Mouse (Mus musculus) liver, postnatal 0 days (tissue): ENCODE measurements around the gene Med12l. TPM values are rescaled to one million over a fixed set of nuclear protein-coding genes. Genes with fewer than 3 reads are reported as not detected.

ENCODE experiments used
- ATAC-seq: fragments of 200-750 bp; cut with Nextera tagmentation; 2 replicates; pipeline ENCODE4 v1.8.0; 2017; ENCODE audit warnings: mild to moderate bottlenecking, moderate library complexity
- DNase-seq: peaks from one replicate; pipeline ENCODE4 v3.0.0-alpha.2; 2016
- H3K27ac ChIP-seq: fragments of 300-500 bp; sonication (generic); 2 replicates; pipeline ENCODE4 v1.5.1; 2014; ENCODE audit warnings: antibody characterized with exemption, moderate library complexity, mild to moderate bottlenecking, low read depth
- H3K27me3 ChIP-seq: fragments of 300-500 bp; sonication (generic); 2 replicates; pipeline ENCODE4 v1.6.1; 2014; ENCODE audit warnings: low read length, control low read depth, mixed read lengths; ENCODE audit not compliant: insufficient read depth
- H3K36me3 ChIP-seq: fragments of 300-500 bp; sonication (generic); replicated peaks from 2 replicates; pipeline ENCODE4 v1.6.1; 2014; ENCODE audit warnings: mild to moderate bottlenecking, control low read depth, low read length, moderate library complexity, mixed read lengths; ENCODE audit not compliant: insufficient read depth
- H3K4me1 ChIP-seq: fragments of 300-500 bp; sonication (generic); 2 replicates; pipeline ENCODE4 v1.6.1; 2014; ENCODE audit warnings: antibody characterized with exemption, mild to moderate bottlenecking, control low read depth; ENCODE audit not compliant: insufficient read depth
- H3K4me2 ChIP-seq: fragments of 300-500 bp; sonication (generic); 2 replicates; pipeline ENCODE4 v1.6.1; 2014; ENCODE audit warnings: low read depth, mild to moderate bottlenecking, low read length, moderate library complexity, mixed read lengths
- H3K4me3 ChIP-seq: fragments of 300-500 bp; sonication (generic); 2 replicates; pipeline ENCODE4 v1.5.1; 2014; ENCODE audit warnings: low read depth, low read length
- H3K9ac ChIP-seq: fragments of 300-500 bp; sonication (generic); replicated peaks from 2 replicates; pipeline ENCODE4 v1.6.1; 2014; ENCODE audit warnings: mild to moderate bottlenecking, moderate library complexity
- H3K9me3 ChIP-seq: fragments of 300-500 bp; sonication (generic); 2 replicates; pipeline ENCODE4 v1.6.1; 2016; ENCODE audit warnings: mild to moderate bottlenecking, control low read depth, low read length, mixed read lengths
- CTCF ChIP-seq: sonication (generic); IDR thresholded peaks from 2 replicates; pipeline ENCODE4 v1.5.1; 2016; ENCODE audit warnings: antibody characterized with exemption, low read depth
- EP300 ChIP-seq: IDR thresholded peaks from 2 replicates; pipeline ENCODE4 v1.6.1; 2016; ENCODE audit warnings: antibody characterized with exemption, low read depth, mild to moderate bottlenecking
- WGBS: fragments of 180-500 bp; shearing (Covaris S2); extraction: QIAGEN DNeasy Blood & Tissue Kit; methylation state at CpG from one replicate; pipeline ENCODE4 v1.1.7; 2014; ENCODE audit not compliant: insufficient replicate concordance; 5-methylcytosine and 5-hydroxymethylcytosine counted together
- polyA plus RNA-seq: library from polyadenylated mRNA; unstranded; fragments of >200 nt; fragmentation: Nextera tagmentation; extraction: Ambion mirVana; gene quantifications from 2 replicates; pipeline ENCODE4 v1.2.1, GENCODE M21; 2015

Gene Med12l
- polyA plus RNA-seq, 1 experiment from 2014 or later = 0.67 TPM

GRCm38 (mm10) chr3:59227696-59228095 lies 222.1 kb downstream of the Med12l start:
- H3K9me3 ChIP-seq = no peaks in the 10 kb centered on the region
- ATAC-seq = no peak

GRCm38 (mm10) chr3:59228730-59229551 lies 223.3 kb downstream of the Med12l start:
- DNase-seq = peak; percentile 29
- Histone ChIP-seq H3K9ac (no peak overlapping the region), H3K27ac (peak overlapping the region; percentile 88), H3K36me3 (no peaks in the 10 kb centered on the region), H3K27me3 (no peaks in the 10 kb centered on the region), H3K9me3 (no peaks in the 10 kb centered on the region), H3K4me2 (peak overlapping the region; percentile 45), H3K4me1 (peaks cover 7% of the 10 kb centered on the region; the same call in 1 of the 2 replicates), H3K4me3 (no peak overlapping the region)
- 38% methylated on average over 10 of the region's 10 CpGs for WGBS
- peak; percentile 61 for ATAC-seq
- no peak for TF ChIP-seq CTCF
- 0 out of 2 replicates have a peak, but pooled peaks have one; percentile 13 for TF ChIP-seq EP300

More at GRCm38 (mm10) chr3:59227696-59228095, 222.1 kb downstream of the Med12l start:
- no peak for TF ChIP-seq EP300
- TF ChIP-seq CTCF = no peak
- WGBS = 64% methylated on average over 9 of the region's 9 CpGs
- Histone ChIP-seq H3K4me1 (peaks cover 7% of the 10 kb centered on the region; the same call in 1 of the 2 replicates), H3K4me3 (no peak overlapping the region), H3K27me3 (no peaks in the 10 kb centered on the region), H3K27ac (0 out of 2 replicates have a peak overlapping the region, but pooled peaks have one; percentile 18), H3K4me2 (no peak overlapping the region), H3K36me3 (no peaks in the 10 kb centered on the region), H3K9ac (no peak overlapping the region)
- no peak for DNase-seq

GRCm38 (mm10) chr3:59230912-59231311 lies 225.3 kb downstream of the Med12l start:
- DNase-seq (no peak), ATAC-seq (no peak)
- Histone ChIP-seq H3K9me3 (no peaks in the 10 kb centered on the region), H3K27ac (no peak overlapping the region), H3K27me3 (no peaks in the 10 kb centered on the region), H3K4me1 (peaks cover 4% of the 10 kb centered on the region; the same call in 1 of the 2 replicates), H3K4me2 (no peak overlapping the region), H3K9ac (no peak overlapping the region), H3K4me3 (no peak overlapping the region), H3K36me3 (no peaks in the 10 kb centered on the region)
- 65% methylated on average over 3 of the region's 3 CpGs for WGBS
- no peak for TF ChIP-seq EP300

- Histone ChIP-seq H3K9ac (no peak overlapping the region), H3K27me3 (no peaks in the 10 kb centered on the region), H3K4me2 (peak overlapping the region; percentile 2; the same call in 1 of the 2 replicates), H3K9me3 (no peaks in the 10 kb centered on the region), H3K4me1 (no peaks in the 10 kb centered on the region), H3K36me3 (no peaks in the 10 kb centered on the region), H3K27ac (peak overlapping the region; percentile 4; the same call in 1 of the 2 replicates), H3K4me3 (no peak overlapping the region)
- ATAC-seq (peak; percentile 10; the same call in 1 of the 2 replicates), DNase-seq (peak; percentile 26)
- 30% methylated on average over 5 of the region's 5 CpGs for WGBS
- TF ChIP-seq CTCF (no peak), EP300 (no peak)
These were observed 229.3 kb downstream of the Med12l start for GRCm38 (mm10) chr3:59234878-59235277.

GRCm38 (mm10) chr3:59243384-59243783 lies 237.8 kb downstream of the Med12l start:
- H3K9me3 ChIP-seq = no peaks in the 10 kb centered on the region
- H3K27me3 ChIP-seq = no peaks in the 10 kb centered on the region
- no peaks in the 10 kb centered on the region for H3K36me3 ChIP-seq
- H3K27ac ChIP-seq = no peak overlapping the region
- DNase-seq (no peak), ATAC-seq (no peak)
- no peak overlapping the region for H3K9ac ChIP-seq
- TF ChIP-seq CTCF = no peak
- no peak for TF ChIP-seq EP300
- H3K4me3 ChIP-seq = no peak overlapping the region
- no peaks in the 10 kb centered on the region for H3K4me1 ChIP-seq
- 66% methylated on average over 6 of the region's 6 CpGs for WGBS
- no peak overlapping the region for H3K4me2 ChIP-seq

- Histone ChIP-seq H3K4me3 (no peak overlapping the region), H3K36me3 (no peaks in the 10 kb centered on the region), H3K9ac (no peak overlapping the region), H3K4me1 (no peaks in the 10 kb centered on the region), H3K4me2 (no peak overlapping the region), H3K27me3 (no peaks in the 10 kb centered on the region), H3K27ac (no peak overlapping the region), H3K9me3 (no peaks in the 10 kb centered on the region)
- 82% methylated on average over 6 of the region's 6 CpGs for WGBS
- TF ChIP-seq CTCF = no peak
- no peak for TF ChIP-seq EP300
- ATAC-seq (no peak), DNase-seq (no peak)
These were observed 242.4 kb downstream of the Med12l start for GRCm38 (mm10) chr3:59248031-59248430.
